Mouse (Mus musculus): ENCODE data around the gene Ttc29.
A peak's percentile ranks its signal among the peaks of the same experiment; 100 is the strongest.

Gene Ttc29

DNA sequence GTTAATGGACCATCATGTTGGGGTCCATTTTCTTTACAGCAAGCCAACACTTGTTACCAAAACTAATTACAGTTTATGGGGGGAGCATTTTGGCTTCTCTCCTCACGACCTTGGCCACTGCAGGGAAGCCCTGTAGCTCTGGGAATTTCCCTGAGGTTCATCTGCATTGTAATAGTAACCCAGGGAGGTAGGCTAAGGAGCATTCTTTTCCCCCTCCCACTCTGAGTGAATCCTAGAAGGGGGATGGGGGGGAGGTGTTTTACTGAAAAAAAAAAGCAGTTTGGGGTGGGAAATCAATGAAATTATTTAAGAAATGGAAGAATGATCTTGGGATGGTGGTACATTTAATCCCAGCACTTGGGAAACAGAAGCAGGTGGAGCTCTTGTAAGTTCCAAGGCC lies 210.8 kb downstream of the Ttc29 start:
- no peak for DNase-seq (ENCODE audit: low read depth, low spot score)

DNA sequence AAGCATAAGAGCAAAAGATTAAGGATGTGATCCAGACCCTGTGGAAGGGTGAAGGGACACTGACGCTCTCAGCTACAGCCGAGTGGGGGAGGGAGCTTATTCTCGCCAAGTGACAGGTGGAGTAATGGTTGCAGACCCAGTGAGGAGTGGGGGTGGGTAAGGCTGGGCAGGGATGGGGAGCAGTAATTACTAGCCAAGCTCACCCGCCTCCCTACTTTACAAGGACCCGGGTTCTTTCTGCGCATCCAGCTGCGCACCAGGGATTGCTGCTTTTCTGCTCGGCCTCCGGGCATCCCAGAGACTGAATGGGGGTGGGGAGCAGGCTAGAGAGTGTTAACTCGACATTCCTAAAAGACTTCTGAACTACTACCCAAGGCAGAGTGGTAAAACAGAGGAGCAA lies 213.4 kb downstream of the Ttc29 start:
- no peak for DNase-seq (ENCODE audit: low read depth, low spot score)

DNA sequence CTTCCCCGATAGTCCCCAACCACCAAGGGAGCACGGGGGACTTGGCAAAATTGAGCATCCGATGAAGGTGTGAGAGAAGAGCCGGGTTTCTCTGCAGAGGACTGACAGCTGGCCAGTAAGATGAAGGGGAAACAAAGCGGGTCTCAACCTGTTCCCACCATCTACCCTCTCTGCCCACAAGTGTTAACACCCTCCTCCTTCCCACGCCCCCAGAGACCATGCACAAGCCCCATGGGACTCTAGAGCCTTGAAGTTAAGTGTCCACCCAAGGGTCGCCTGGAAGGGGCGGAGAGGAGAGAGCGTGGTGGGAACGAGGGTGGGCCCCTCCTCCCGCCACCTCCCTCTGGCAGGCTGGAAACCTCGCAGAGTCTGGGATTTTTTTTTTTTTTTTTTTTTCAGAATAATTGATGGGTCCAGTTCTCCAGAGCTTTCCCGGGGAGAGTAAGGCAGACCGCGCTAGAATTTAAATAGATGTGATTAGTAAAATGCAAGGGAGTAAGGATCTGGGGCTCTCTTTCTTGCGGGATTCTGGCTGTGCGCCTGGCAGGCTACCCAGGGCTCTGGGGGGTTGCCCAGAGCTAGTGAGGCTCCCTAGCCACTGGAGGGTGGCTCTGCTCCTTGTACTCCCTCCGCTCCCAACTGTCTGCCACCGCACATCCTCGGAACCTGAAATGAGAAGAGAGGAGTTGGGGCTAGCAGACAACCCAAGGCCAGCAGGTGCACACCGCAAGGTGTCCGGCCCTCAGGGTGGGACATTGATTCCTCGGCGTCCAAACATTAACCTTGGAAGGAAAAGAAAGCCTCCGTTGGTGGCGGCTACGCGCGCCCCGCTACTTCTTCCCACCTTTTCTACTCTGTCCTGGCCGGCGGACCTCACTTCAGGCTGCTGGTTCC lies 214.0 kb downstream of the Ttc29 start:
- DNase-seq (ENCODE audit: low read depth, low spot score), result no peak

DNA sequence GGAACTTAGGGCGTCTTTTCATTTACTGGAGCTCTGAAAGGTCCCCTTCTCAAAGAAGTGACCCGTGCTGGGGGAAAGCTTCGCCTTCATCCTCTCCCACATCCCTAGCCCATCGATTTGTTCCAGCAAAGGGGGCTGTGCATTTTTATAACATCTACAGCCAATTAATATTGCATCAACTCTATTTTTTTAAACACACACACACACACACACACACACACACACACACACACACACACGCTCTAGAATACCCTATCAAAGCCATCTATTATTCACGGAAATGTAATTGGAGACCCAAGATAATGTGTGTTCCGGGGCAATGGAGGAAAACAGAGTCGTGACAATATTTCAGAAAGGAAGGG lies 214.7 kb downstream of the Ttc29 start:
- DNase-seq (ENCODE audit: low read depth, low spot score), result no peak

DNA sequence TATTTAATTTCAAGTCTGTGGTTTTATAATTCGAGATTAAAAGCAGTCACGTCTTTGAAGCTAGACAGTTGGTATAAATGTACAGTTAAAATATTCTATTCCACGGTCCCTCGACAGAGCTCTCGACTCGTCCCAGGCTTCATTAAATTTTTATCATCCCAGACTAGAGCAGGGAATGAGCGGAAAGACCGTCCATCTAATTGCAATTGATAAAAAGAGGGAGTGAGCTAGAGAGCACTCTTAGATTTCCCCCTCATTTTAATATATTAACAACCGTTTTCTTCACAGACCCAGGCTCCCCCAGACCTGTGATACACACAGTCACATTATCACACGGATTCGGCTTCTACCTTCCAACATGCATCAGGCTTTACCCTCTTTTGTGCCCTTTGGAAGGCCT lies 215.1 kb downstream of the Ttc29 start:
- no peak for DNase-seq (ENCODE audit: low read depth, low spot score)

DNA sequence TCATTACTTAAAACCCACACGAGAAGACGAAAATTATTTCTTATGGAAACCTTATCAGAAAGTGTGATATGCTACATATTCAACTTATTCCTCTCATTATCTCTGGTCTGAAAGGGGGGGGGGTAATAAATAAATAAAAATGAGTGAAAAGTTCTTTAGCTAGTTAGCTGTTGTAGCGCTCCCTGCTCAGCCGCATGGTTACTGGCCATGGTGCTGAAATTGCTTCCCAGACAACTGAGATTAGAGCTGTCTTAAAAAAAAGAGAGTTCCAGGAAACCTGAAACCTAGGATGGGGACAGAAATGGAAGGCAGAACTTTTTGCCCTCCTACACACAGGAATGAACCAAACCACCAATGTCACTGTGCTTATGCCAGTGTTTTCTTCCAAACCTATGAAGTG lies 218.3 kb downstream of the Ttc29 start:
- no peak for DNase-seq (ENCODE audit: low read depth, low spot score)

DNA sequence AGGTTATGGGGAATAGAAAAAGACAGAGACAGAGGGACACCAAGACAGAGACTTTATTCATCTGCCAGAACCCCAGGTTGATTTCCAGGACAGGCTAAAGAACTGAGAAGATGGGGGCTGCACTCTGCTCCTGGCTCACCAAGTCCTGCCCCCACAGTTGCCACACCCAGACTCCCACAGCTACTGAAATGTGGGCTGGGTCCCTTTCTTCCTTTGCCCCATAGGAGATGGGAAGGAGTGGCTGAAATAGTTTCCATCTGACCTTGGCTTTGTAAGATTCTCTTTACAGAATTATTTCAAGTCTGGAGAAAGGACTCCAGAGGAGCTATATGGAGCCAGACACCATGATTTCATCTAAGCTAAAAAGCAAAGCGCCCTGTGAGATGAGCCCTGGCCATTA lies 219.4 kb downstream of the Ttc29 start:
- no peak for DNase-seq (ENCODE audit: low read depth, low spot score)

DNA sequence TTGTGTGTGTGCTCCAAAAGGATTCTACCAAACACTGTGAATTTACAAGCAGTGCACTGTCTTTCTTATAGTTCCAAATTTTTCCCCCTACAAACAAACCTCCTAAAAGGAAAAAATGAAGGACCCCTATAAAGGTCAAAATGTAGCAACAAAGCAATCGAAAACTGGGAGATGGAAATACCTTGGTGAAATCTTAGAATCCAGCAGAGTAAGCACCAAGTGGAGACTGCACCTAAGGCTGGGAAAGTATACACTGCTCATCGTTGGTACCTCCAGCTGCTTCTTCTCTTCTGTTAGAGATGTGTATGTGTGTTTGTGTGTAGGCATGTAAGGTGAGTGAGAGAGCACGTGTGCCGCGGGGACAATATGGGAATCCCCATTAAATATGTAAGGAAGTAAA lies 220.2 kb downstream of the Ttc29 start:
- DNase-seq (ENCODE audit: low read depth, low spot score), result no peak

DNA sequence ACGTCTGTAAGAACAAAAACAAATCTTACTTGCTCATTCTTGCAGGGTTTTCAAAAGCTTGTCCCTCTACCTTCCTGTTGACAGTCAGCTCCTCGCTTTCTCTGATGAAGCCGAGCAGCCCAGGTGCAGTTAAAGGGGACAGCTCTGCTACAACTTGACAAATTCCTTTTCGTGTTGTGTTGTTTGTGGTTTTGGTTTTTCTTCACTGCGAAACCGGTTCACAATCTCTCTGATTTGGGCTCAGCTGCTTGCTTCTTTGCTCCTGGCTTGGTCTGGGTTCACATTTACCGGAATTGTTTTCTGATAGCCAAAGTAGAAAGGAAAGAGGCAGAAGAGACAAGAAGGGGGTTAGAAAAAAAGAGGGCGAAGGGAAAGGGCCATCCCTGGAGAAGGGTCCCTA lies 221.2 kb downstream of the Ttc29 start:
- no peak for DNase-seq (ENCODE audit: low read depth, low spot score)

DNA sequence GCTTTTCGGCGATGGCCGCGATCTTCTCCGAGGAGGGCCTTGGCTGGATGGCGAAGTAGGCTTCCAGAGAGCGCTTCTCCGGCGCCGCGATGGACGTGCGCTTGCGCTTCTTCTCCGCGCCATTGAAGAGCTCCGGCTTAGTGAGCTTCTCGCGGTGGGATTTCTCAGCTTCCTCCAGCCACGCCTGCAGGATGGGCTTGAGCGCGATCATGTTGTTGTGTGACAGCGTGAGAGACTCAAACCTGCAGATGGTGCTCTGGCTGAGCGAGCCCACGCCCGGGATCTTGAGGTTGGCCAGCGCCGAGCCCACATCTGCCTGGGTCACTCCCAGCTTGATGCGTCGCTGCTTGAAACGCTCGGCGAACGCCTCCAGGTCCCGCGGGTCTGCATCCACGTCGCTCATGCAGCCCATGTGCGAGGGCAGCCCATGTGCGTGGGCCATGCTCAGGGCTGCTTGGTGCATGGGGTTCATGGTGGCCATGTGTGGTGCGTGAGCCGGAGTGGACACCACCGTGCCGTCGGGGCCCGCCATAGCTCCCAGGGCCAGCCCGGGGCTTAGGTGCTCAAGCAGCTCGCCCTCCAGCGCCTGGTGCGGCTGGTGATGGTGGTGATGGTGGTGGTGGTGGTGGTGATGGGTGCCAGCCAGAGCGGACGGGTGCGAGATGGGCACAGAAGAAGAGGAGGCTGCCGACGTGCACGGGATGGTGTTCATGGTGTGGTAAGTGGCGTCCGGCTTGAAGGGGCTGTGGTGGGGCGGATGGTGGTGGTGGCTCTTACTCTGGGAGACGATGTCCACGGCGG lies 221.9 kb downstream of the Ttc29 start:
- no peak for DNase-seq (ENCODE audit: low read depth, low spot score)

DNA sequence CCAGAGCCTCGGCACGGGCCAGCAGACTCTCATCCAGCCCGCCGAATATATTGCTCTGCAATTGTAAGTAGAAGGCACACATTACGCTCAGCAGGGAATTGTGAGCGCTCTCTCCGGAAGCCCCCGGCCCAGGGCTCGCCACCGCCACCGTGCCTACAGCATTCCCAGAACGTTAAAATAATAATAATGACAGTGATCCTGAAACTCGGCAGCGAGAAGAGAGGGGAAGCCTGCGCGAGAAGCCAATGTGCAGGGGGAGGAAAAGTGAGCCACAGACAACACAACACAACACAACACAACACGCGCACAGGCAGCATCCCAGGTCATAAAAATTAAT lies 222.5 kb downstream of the Ttc29 start:
- no peak for DNase-seq (ENCODE audit: low read depth, low spot score)

DNA sequence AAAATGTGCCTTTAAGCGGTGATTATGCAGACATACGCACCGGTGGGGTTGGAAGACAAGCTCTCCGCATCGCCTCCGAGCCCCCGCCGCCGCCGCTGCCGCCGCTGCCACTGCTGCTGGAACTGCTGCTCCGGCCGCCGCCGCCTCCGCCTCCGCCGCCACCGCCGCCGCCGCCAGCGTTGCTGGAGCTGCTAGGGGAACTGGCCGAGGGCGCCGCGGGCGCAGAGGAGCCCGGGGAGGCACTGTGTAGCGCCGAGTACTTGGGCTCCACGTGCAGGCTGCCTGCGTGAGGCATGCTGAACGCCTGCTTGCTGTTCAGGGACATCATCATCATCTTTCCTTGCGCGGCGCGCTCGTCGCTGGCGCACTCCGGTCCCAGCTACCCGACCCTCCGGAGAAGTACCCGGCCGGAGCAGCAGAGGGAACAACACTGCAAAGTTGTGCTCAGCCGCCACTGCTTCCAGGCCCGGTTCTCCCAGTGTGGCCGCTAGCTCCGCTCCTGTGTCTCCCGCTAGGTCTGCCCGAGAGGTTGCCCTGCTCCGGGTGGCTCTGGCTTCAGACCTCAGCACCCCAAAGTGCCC lies 223.1 kb downstream of the Ttc29 start, which contains the start of gene Pou4f2:
Pou4f2 (minus strand) TSS at position 575 of the 581 bp plus-strand sequence.
- DNase-seq (ENCODE audit: low read depth, low spot score), result peak; percentile 67

DNA sequence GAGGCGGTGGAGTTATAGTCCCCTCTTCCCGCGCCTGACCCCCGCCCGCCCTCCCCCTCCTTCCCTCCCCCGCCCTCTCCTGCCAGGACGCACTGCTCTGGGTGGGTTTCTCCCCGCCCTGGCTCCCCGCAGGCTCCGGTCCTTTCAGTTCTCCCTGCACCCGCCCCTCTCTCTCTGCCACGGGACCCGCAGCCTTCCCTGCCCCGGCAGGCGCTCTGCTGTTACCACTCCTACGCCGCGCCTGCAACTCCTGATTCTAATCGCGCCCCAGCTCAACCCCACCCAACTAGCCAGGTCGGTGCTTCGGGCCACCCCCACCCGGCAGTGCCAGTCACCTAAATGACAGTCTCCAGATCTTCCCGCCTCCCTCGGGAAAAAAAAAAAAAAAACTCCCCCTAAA lies 223.6 kb downstream of the Ttc29 start:
- DNase-seq (ENCODE audit: low read depth, low spot score), result no peak

DNA sequence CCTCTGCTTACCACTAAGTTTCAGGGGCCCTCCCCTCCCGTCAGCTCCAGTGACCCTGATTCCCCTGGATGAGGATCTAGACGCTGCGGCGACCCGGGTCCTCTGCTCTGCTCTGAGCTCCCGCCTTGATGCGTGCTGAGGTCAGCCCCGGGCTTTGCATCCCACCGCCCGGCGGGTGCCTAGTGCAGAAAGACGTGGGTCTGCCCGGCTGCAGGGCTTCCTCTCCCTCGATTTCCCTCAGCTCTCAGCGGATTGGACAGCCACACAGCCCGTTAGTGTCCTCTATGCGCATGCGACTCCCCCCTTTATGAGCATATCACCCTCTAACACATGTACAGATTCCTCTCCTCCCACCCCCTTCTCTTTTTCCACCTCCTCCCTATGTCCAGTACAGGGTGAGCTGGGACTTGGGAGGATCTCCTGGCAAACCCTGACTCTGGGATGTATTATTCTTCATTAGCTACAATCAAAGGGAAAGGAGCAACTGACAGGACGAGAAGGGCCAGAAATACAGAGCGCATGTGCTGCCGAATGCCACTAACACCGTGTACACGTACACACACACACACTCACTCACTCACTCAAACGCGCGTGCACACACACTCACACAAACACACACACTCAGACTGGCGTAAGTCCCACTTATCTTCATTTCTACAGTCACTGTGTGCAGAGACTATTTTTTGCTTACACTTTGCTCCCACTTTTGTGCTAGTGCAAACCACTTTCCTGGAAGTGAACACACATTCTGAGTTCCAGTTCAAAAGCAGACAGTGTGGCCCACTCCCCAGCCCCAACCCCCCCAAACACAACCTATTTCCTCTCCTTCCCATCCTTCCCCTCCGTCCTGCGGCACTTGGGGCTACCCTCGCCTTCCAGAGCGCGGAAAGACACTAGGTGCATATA lies 224.3 kb downstream of the Ttc29 start:
- DNase-seq (ENCODE audit: low read depth, low spot score), result no peak

DNA sequence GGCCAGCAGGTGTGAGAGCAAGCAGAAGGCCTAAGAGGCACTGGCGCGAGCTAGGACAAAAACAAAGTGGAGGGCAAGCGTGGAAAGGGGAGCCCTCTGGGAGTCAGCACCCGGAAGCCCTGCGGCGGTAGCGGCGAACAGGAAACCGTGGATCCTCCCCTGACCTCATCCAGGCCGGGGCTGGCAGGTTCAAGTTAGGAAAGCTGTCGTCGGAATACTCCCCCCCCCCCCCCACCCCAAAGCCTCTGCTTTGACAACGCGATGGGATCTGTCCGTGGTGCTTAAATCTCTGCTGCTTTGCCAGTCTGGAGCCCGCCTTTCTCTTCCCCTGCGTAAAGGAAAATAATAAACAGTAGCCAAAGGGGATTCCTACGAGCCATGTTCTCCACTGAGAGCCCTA lies 225.0 kb downstream of the Ttc29 start:
- peak; percentile 61 for DNase-seq (ENCODE audit: low read depth, low spot score)

DNA sequence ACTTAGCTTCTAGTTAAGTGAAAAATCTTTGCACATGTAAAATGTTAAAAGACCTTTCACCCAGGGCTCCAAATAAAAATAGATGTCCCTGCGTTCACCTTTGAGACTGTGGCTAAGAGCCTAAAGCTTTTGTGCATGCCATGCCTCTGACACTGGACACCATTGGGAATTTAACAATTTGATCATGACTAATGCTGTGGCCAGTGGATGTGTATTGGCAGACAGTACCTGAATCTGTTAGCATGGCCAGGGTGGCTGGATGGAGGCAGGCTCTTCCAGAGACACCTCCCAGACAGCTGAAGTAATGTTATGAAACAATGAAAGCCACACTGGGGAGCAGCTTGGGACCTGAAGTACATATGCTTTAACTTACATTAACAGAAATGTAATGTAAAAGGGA lies 229.7 kb downstream of the Ttc29 start:
- no peak for DNase-seq (ENCODE audit: low read depth, low spot score)

All from WW6 (cell line).